Mouse (Mus musculus): Measurements from ENCODE around the gene Crlf1.

Gene Crlf1

GRCm38 (mm10) chr8:70468733-70469132 is 24.2 kb upstream of the Crlf1 start:
- DNase-seq (ENCODE audit: low read depth, low spot score), result no peak

GRCm38 (mm10) chr8:70469295-70469916 is 23.6 kb upstream of the Crlf1 start:
- DNase-seq (ENCODE audit: low read depth, low spot score), result no peak

- DNase-seq (ENCODE audit: low read depth, low spot score), result peak; percentile 35
Measured at GRCm38 (mm10) chr8:70469938-70470337, 23.0 kb upstream of the Crlf1 start.

- no peak for DNase-seq (ENCODE audit: low read depth, low spot score)
Measured at GRCm38 (mm10) chr8:70471856-70472255, 21.1 kb upstream of the Crlf1 start.

- peak; percentile 98 for DNase-seq (ENCODE audit: low read depth, low spot score)
Measured at GRCm38 (mm10) chr8:70476333-70477268, 16.4 kb upstream of the Crlf1 start, which contains the start of gene Klhl26. TSS of gene Klhl26 (minus strand) at chr8:70476968.

GRCm38 (mm10) chr8:70477269-70477982 is 15.5 kb upstream of the Crlf1 start:
- peak; percentile 96 for DNase-seq (ENCODE audit: low read depth, low spot score)

- no peak for DNase-seq (ENCODE audit: low read depth, low spot score)
Measured at GRCm38 (mm10) chr8:70481908-70482307, 11.1 kb upstream of the Crlf1 start.

- no peak for DNase-seq (ENCODE audit: low read depth, low spot score)
Measured at GRCm38 (mm10) chr8:70482943-70483342, 10.0 kb upstream of the Crlf1 start.

- DNase-seq (ENCODE audit: low read depth, low spot score), result no peak
Measured at GRCm38 (mm10) chr8:70486191-70486681, 6.7 kb upstream of the Crlf1 start.

- no peak for DNase-seq (ENCODE audit: low read depth, low spot score)
Measured at GRCm38 (mm10) chr8:70486941-70487520, 5.9 kb upstream of the Crlf1 start, which contains the start of gene Tmem59l. TSS of gene Tmem59l (minus strand) at chr8:70487358.

GRCm38 (mm10) chr8:70487993-70488796 is 4.8 kb upstream of the Crlf1 start:
- DNase-seq (ENCODE audit: low read depth, low spot score), result peak; percentile 72

- DNase-seq (ENCODE audit: low read depth, low spot score), result no peak
Measured at GRCm38 (mm10) chr8:70488931-70489470, 4.0 kb upstream of the Crlf1 start.

- no peak for DNase-seq (ENCODE audit: low read depth, low spot score)
Measured at GRCm38 (mm10) chr8:70489576-70489975, 3.4 kb upstream of the Crlf1 start.

GRCm38 (mm10) chr8:70490061-70490879 is 2.7 kb upstream of the Crlf1 start:
- DNase-seq (ENCODE audit: low read depth, low spot score), result no peak

GRCm38 (mm10) chr8:70490880-70491495 is 2.0 kb upstream of the Crlf1 start:
- peak; percentile 38 for DNase-seq (ENCODE audit: low read depth, low spot score)

- DNase-seq (ENCODE audit: low read depth, low spot score), result peak; percentile 54
Measured at GRCm38 (mm10) chr8:70493692-70494415, 896 bp downstream of the Crlf1 start.

- DNase-seq (ENCODE audit: low read depth, low spot score), result peak; percentile 42
Measured at GRCm38 (mm10) chr8:70494416-70494945, 1.5 kb downstream of the Crlf1 start.
